Mouse (Mus musculus) cerebellum, adult 2 months (tissue): ENCODE data around the gene Polr2f. TPM values are rescaled to one million over a fixed set of nuclear protein-coding genes. Genes with fewer than 3 reads are reported as not detected.
A peak's percentile ranks its signal among the peaks of the same experiment; 100 is the strongest.

Experiments used
- DNase-seq, 2 experiments: peaks; one replicate each; pipeline ENCODE4 v3.0.0; 2021
- H3K27ac ChIP-seq: fragments of 200-500 bp; 2 replicates; pipeline ENCODE4 v1.5.1; 2012; ENCODE audit warnings: low read length, control low read depth, inconsistent platforms; ENCODE audit not compliant: insufficient read depth
- H3K27me3 ChIP-seq: fragments of 200-500 bp; 2 replicates; pipeline ENCODE4 v1.6.1; 2012; ENCODE audit warnings: inconsistent platforms, mild to moderate bottlenecking, low read length, moderate library complexity; ENCODE audit not compliant: control insufficient read depth, insufficient read depth
- H3K4me1 ChIP-seq: fragments of 200-500 bp; 2 replicates; pipeline ENCODE4 v1.6.1; 2011; ENCODE audit warnings: low read length; ENCODE audit not compliant: control insufficient read depth, insufficient read depth
- H3K4me3 ChIP-seq: fragments of 200-500 bp; replicated peaks from 2 replicates; pipeline ENCODE3; 2011; ENCODE audit warnings: mild to moderate bottlenecking, low read depth, low read length, control low read depth; ENCODE audit not compliant: insufficient read depth
- CTCF ChIP-seq: fragments of 200-500 bp; IDR thresholded peaks from 2 replicates; pipeline ENCODE4 v1.5.1; 2011; ENCODE audit warnings: low read depth, mild to moderate bottlenecking, control low read depth, low read length, moderate library complexity, borderline replicate concordance; ENCODE audit not compliant: insufficient read depth
- POLR2A ChIP-seq: fragments of 200-500 bp; IDR thresholded peaks from 2 replicates; pipeline ENCODE4 v1.6.1; 2011; ENCODE audit warnings: low read length, control low read depth, borderline replicate concordance; ENCODE audit not compliant: insufficient read depth
- WGBS: fragments of 180-500 bp; shearing (Covaris S2); methylation state at CpG from one replicate; pipeline ENCODE4 v1.1.7; 2018; 5-methylcytosine and 5-hydroxymethylcytosine counted together
- polyA plus RNA-seq: library from polyadenylated mRNA; depleted of rRNA; stranded (reverse); fragments of >200 nt; gene quantifications from 2 replicates; pipeline ENCODE4 v1.2.3, GENCODE M21; 2012

The Polr2f gene
- polyA plus RNA-seq, 1 experiment = 110 TPM

- no peak overlapping the region for H3K4me3 ChIP-seq
- no peaks in the 10 kb centered on the region for H3K27me3 ChIP-seq
- H3K27ac ChIP-seq = no peak overlapping the region
- H3K4me1 ChIP-seq = no peaks in the 10 kb centered on the region
- no peak for TF ChIP-seq POLR2A
- TF ChIP-seq CTCF = peak; percentile 93
- WGBS = 50% methylated on average over 7 of the region's 7 CpGs
- DNase-seq = peak; percentile 71 to 84
These were observed 7.7 kb downstream of the Polr2f start for GRCm38 (mm10) chr15:79148533-79148932.

GRCm38 (mm10) chr15:79151881-79152280 is 11.1 kb downstream of the Polr2f start:
- 66% methylated on average over 8 of the region's 8 CpGs for WGBS
- H3K27me3 ChIP-seq = no peaks in the 10 kb centered on the region
- DNase-seq = no peak
- no peak overlapping the region for H3K4me3 ChIP-seq
- TF ChIP-seq POLR2A (no peak), CTCF (no peak)
- H3K27ac ChIP-seq = no peak overlapping the region
- H3K4me1 ChIP-seq = no peaks in the 10 kb centered on the region

GRCm38 (mm10) chr15:79152709-79153108 is 11.9 kb downstream of the Polr2f start:
- Histone ChIP-seq H3K4me3 (no peak overlapping the region), H3K27me3 (no peaks in the 10 kb centered on the region), H3K27ac (no peak overlapping the region; the same call in 1 of the 2 replicates), H3K4me1 (no peaks in the 10 kb centered on the region)
- TF ChIP-seq CTCF (no peak), POLR2A (no peak)
- DNase-seq = no peak
- 60% methylated on average over 6 of the region's 6 CpGs for WGBS

- TF ChIP-seq POLR2A (no peak), CTCF (no peak)
- DNase-seq = no peak
- WGBS = 23% methylated on average over 3 of the region's 3 CpGs
These were observed 14.8 kb downstream of the Polr2f start for GRCm38 (mm10) chr15:79155572-79155971.

GRCm38 (mm10) chr15:79162301-79162700 is 21.5 kb downstream of the Polr2f start:
- Histone ChIP-seq H3K4me3 (no peak overlapping the region), H3K4me1 (peaks cover 9% of the 10 kb centered on the region), H3K27me3 (peaks cover 3% of the 10 kb centered on the region; the same call in 1 of the 2 replicates), H3K27ac (no peak overlapping the region)
- 74% methylated on average over 7 of the region's 7 CpGs for WGBS
- TF ChIP-seq CTCF (no peak), POLR2A (no peak)
- DNase-seq = no peak

More at GRCm38 (mm10) chr15:79155572-79155971, 14.8 kb downstream of the Polr2f start:
- no peaks in the 10 kb centered on the region for H3K4me1 ChIP-seq
- H3K27me3 ChIP-seq = no peaks in the 10 kb centered on the region
- H3K27ac ChIP-seq = no peak overlapping the region
- H3K4me3 ChIP-seq = no peak overlapping the region

- 42% methylated on average over 14 of the region's 14 CpGs for WGBS
- no peak for DNase-seq
- no peak overlapping the region for H3K4me3 ChIP-seq
- no peak for TF ChIP-seq CTCF
- TF ChIP-seq POLR2A = no peak
- H3K27ac ChIP-seq = no peak overlapping the region
- H3K27me3 ChIP-seq = peaks cover 3% of the 10 kb centered on the region; the same call in 1 of the 2 replicates
- H3K4me1 ChIP-seq = peaks cover 9% of the 10 kb centered on the region
These were observed 22.0 kb downstream of the Polr2f start for GRCm38 (mm10) chr15:79162822-79163221.

- 18% methylated on average over 15 of the region's 15 CpGs for WGBS
- Histone ChIP-seq H3K4me3 (peak overlapping the region; percentile 36), H3K4me1 (peaks cover 9% of the 10 kb centered on the region), H3K27ac (peak overlapping the region; percentile 23; the same call in 1 of the 2 replicates), H3K27me3 (peaks cover 3% of the 10 kb centered on the region; the same call in 1 of the 2 replicates)
- no peak for DNase-seq
- TF ChIP-seq CTCF = no peak
- 0 out of 2 replicates have a peak, but pooled peaks have one; percentile 14 for TF ChIP-seq POLR2A
These were observed 23.4 kb downstream of the Polr2f start for GRCm38 (mm10) chr15:79164251-79164650.

- H3K4me1 ChIP-seq = peaks cover 9% of the 10 kb centered on the region
- H3K27me3 ChIP-seq = peaks cover 3% of the 10 kb centered on the region; the same call in 1 of the 2 replicates
- 77% methylated on average over 5 of the region's 5 CpGs for WGBS
- peak within 1 kb of the TSS; percentile 23; the same call in 1 of the 2 replicates for H3K27ac ChIP-seq
- no peak for DNase-seq
- peak within 1 kb of the TSS; percentile 36 for H3K4me3 ChIP-seq
- TF ChIP-seq POLR2A (no peak), CTCF (no peak)
These were observed 24.3 kb downstream of the Polr2f start, which contains the start of gene Sox10 for GRCm38 (mm10) chr15:79165140-79165539. Gene Sox10 (minus strand): TSS chr15:79165240.

- DNase-seq = peak in 1 of 2 experiments; percentile 22
- Histone ChIP-seq H3K4me3 (no peak overlapping the region), H3K4me1 (peaks cover 9% of the 10 kb centered on the region), H3K27ac (no peak overlapping the region), H3K27me3 (peaks cover 3% of the 10 kb centered on the region; the same call in 1 of the 2 replicates)
- WGBS = 44% methylated on average over 8 of the region's 8 CpGs
- TF ChIP-seq CTCF (no peak), POLR2A (no peak)
These were observed 25.9 kb downstream of the Polr2f start for GRCm38 (mm10) chr15:79166712-79167111.
